Mouse (Mus musculus): ENCODE data around the gene Olfr1310.
"Not testable (repeated sequence)": the region's sequence is repeated elsewhere in the genome, so short reads cannot be mapped to it uniquely, and the experiment has no call there.

Olfr1310 gene

GRCm38 (mm10) chr2:112012608-112013007 is at the start of gene Olfr1310:
Gene Olfr1310, minus strand, starts transcription at chr2:112012708.
- DNase-seq (ENCODE audit: low spot score): no peak

GRCm38 (mm10) chr2:112050138-112050537 is 37.6 kb upstream of the Olfr1310 start, which contains the start of gene Olfr1312:
Gene Olfr1312, minus strand, starts transcription at chr2:112050238.
- no peak for DNase-seq (ENCODE audit: low spot score)

GRCm38 (mm10) chr2:112026971-112027370 is 14.5 kb upstream of the Olfr1310 start:
- not testable (repeated sequence) for DNase-seq (ENCODE audit: low spot score)

GRCm38 (mm10) chr2:112024312-112024711 is 11.8 kb upstream of the Olfr1310 start, which contains the start of gene Olfr1311:
Gene Olfr1311, minus strand, starts transcription at chr2:112024412.
- no peak for DNase-seq (ENCODE audit: low spot score)

GRCm38 (mm10) chr2:112014900-112015299 is 2.4 kb upstream of the Olfr1310 start:
- DNase-seq (ENCODE audit: low spot score): no peak

- no peak for DNase-seq (ENCODE audit: low spot score)
Measured at GRCm38 (mm10) chr2:111990181-111990580, 22.3 kb downstream of the Olfr1310 start, which contains the start of gene Olfr1309. Gene Olfr1309, minus strand, starts transcription at chr2:111990281.

GRCm38 (mm10) chr2:111964844-111965243 is 47.7 kb downstream of the Olfr1310 start, which contains the start of gene Olfr1308:
Gene Olfr1308, minus strand, starts transcription at chr2:111964944.
- DNase-seq (ENCODE audit: low spot score): no peak

All from c-Kit-positive CD71-positive TER-119-positive erythroid progenitor cells, embryonic 14.5 days (primary cell).